Mouse (Mus musculus) limb, embryonic 10.5 days (tissue): Measurements from ENCODE around the gene Tet3. TPM values are rescaled to one million over a fixed set of nuclear protein-coding genes. Genes with fewer than 3 reads are reported as not detected.

ENCODE experiments used
- microRNA-seq: library from miRNA; unstranded; fragments of <30 nt; microRNA quantifications from one replicate; pipeline ENCODE4, GENCODE M21; 2017
- polyA plus RNA-seq: library from polyadenylated mRNA; unstranded; fragments of >200 nt; fragmentation: Nextera tagmentation; extraction: Ambion mirVana; gene quantifications from 2 replicates; pipeline ENCODE4 v1.2.1, GENCODE M21; 2016

Gene Tet3
- polyA plus RNA-seq, 1 experiment from 2014 or later = 42.7 TPM

Small RNA genes within 50 kb of the gene (microRNA-seq; reads per million reads assigned to microRNA genes)
- not detected for gene Mir6374

Other genes starting within 250 kb of the Tet3 start
- 0.23 and 0.25 TPM in 2 replicates for gene Slc4a5, start 239.3 kb downstream of the Tet3 start, polyA plus RNA-seq
- gene Mthfd2, start 133.2 kb downstream of the Tet3 start, polyA plus RNA-seq = 64.9 and 94.0 TPM in 2 replicates
- gene Mob1a, start 133.1 kb downstream of the Tet3 start, polyA plus RNA-seq = 54.1 and 63.3 TPM in 2 replicates
- 162 and 171 TPM in 2 replicates for gene Bola3, start 109.9 kb downstream of the Tet3 start, polyA plus RNA-seq
- 58.0 and 69.5 TPM in 2 replicates for gene Dguok, start 47.9 kb upstream of the Tet3 start, polyA plus RNA-seq
- gene Actg2, start 77.2 kb upstream of the Tet3 start, polyA plus RNA-seq = 0.43 and 1.3 TPM in 2 replicates
- 13.0 and 16.5 TPM in 2 replicates for gene Stambp, start 113.6 kb upstream of the Tet3 start, polyA plus RNA-seq
- not detected in 2 replicates for gene Clec4f, start 197.1 kb upstream of the Tet3 start, polyA plus RNA-seq
- not detected in 2 replicates for gene Cd207, start 218.8 kb upstream of the Tet3 start, polyA plus RNA-seq